In genomic region chr2:168981951-168982350, GRCm38 (mm10) we compare ENCODE assay signal across 26 mouse cellular contexts. TPM values are rescaled to one million over a fixed set of nuclear protein-coding genes. Genes with fewer than 3 reads are reported as not detected.
A peak's percentile ranks its signal among the peaks of the same experiment; 100 is the strongest.
DNase-seq lines count a peak whose midpoint lies in the region; ATAC-seq and TF ChIP-seq lines count a peak whose summit lies in the region.
"Had no signal": no experiment of that assay in that cellular context is flagged by ENCODE, and none has a peak within 500 bp of the region (broad histone marks: within the 10 kb centered on the region; RNA-seq: fewer than 3 reads in every experiment).

No protein-coding gene starts in this region.

- H3K27me3 ChIP-seq in forebrain, embryonic 16.5 days (replicated peaks; ENCODE audit: control insufficient read depth, insufficient read depth, low read length), result no peaks in the 10 kb centered on the region
- no peaks in the 10 kb centered on the region for H3K27me3 ChIP-seq in forebrain, embryonic 12.5 days
- H3K27me3 ChIP-seq in E14TG2a.4 (ENCODE audit: insufficient read depth, low read length), result no peaks in the 10 kb centered on the region
- H3K27me3 ChIP-seq: embryonic facial prominence, embryonic 13.5 days; hindbrain, embryonic 13.5 days; intestine, embryonic 15.5 days had no signal

- H3K4me1 ChIP-seq in forebrain, embryonic 16.5 days (replicated peaks; ENCODE audit: control insufficient read depth, insufficient read depth, low read length), result no peaks in the 10 kb centered on the region
- 0 out of 2 replicates have a peak, but pooled peaks cover 4% of the 10 kb centered on the region for H3K4me1 ChIP-seq in forebrain, embryonic 12.5 days
- H3K4me1 ChIP-seq in E14TG2a.4 (replicated peaks; ENCODE audit: low read depth, low read length), result peaks cover 51% of the 10 kb centered on the region
- H3K4me1 ChIP-seq: embryonic facial prominence, embryonic 13.5 days; intestine, embryonic 15.5 days had no signal

- no peak overlapping the region for H3K4me2 ChIP-seq in forebrain, embryonic 16.5 days (ENCODE audit: low read length)
- no peak overlapping the region for H3K4me2 ChIP-seq in forebrain, embryonic 12.5 days
- H3K4me2 ChIP-seq: intestine, embryonic 15.5 days had no signal

- 0 out of 2 replicates have a peak, but pooled peaks have one; percentile 49 for ATAC-seq in forebrain, embryonic 16.5 days
- ATAC-seq in forebrain, embryonic 12.5 days (ENCODE audit: low FRiP score), result no peak
- ATAC-seq: activated CD4-positive, CD25-positive, alpha-beta regulatory T cell, adult 4 months; hindbrain, embryonic 16.5 days; intestine, embryonic 15.5 days had no signal

- TF ChIP-seq POLR2A in brain, embryonic 14.5 days (IDR thresholded peaks at IDR 0.05; ENCODE audit: borderline replicate concordance, extremely low read depth, insufficient read depth, insufficient read length, poor library complexity, severe bottlenecking), result no peak

- 69% methylated on average over 7 of the region's 7 CpGs for WGBS in forebrain, embryonic 16.5 days
- 96% methylated on average over 7 of the region's 7 CpGs for WGBS in forebrain, embryonic 12.5 days

- H3K9me3 ChIP-seq in forebrain, embryonic 16.5 days (ENCODE audit: control insufficient read depth, low read length), result peaks cover 1% of the 10 kb centered on the region; the same call in 1 of the 2 replicates
- H3K9me3 ChIP-seq in forebrain, embryonic 12.5 days, result no peaks in the 10 kb centered on the region
- no peaks in the 10 kb centered on the region for H3K9me3 ChIP-seq in E14TG2a.4 (ENCODE audit: low read length)
- H3K9me3 ChIP-seq: embryonic facial prominence, embryonic 10.5 days; hindbrain, embryonic 10.5 days; hindbrain, embryonic 13.5 days; intestine, embryonic 15.5 days had no signal

- no peak for TF ChIP-seq CTCF in E14TG2a.4 (conservative IDR thresholded peaks at IDR 0.05; ENCODE audit: low read length)
- TF ChIP-seq CTCF in brain, embryonic 14.5 days (IDR thresholded peaks at IDR 0.05; ENCODE audit: borderline replicate concordance, extremely low read depth, insufficient read depth, insufficient read length), result no peak

- DNase-seq in cerebellum, postnatal 10 days, result peak; percentile 19 to 21
- no peak for DNase-seq in cerebellum, adult 11 months
- peak; percentile 31 for DNase-seq in brain, embryonic 14.5 days (ENCODE audit: low read depth)
- no peak for DNase-seq in heart, postnatal 4 days
- DNase-seq: adrenal gland, adult 8-10 months; adrenal gland, postnatal 25 days; cerebellum, adult 18-20 months; cerebellum, adult 9-10 months; cerebellum, postnatal 36 days; embryo, embryonic 11 days; gastrocnemius, adult 2 months; gastrocnemius, postnatal 14 days; heart, adult 11 months; kidney, adult 11 months; kidney, adult 8-10 months had no signal

- no peaks in the 10 kb centered on the region for H3K36me3 ChIP-seq in forebrain, embryonic 16.5 days (ENCODE audit: control insufficient read depth, insufficient read depth)
- H3K36me3 ChIP-seq in forebrain, embryonic 12.5 days (replicated peaks), result no peaks in the 10 kb centered on the region
- peaks cover 47% of the 10 kb centered on the region for H3K36me3 ChIP-seq in E14TG2a.4 (ENCODE audit: insufficient read depth, low read length)
- H3K36me3 ChIP-seq: embryonic facial prominence, embryonic 13.5 days; hindbrain, embryonic 13.5 days; intestine, embryonic 15.5 days had no signal

- H3K4me3 ChIP-seq in forebrain, embryonic 16.5 days (replicated peaks; ENCODE audit: low read length), result no peak overlapping the region
- H3K4me3 ChIP-seq in forebrain, embryonic 12.5 days (replicated peaks), result no peak overlapping the region
- peak overlapping the region; percentile 85 for H3K4me3 ChIP-seq in E14TG2a.4 (replicated peaks; ENCODE audit: low read length)
- H3K4me3 ChIP-seq: erythroblast, embryonic 14.5 days; gastrocnemius, adult 2 months; hindbrain, embryonic 13.5 days; intestine, embryonic 15.5 days had no signal

- no peak overlapping the region for H3K9ac ChIP-seq in forebrain, embryonic 16.5 days (replicated peaks; ENCODE audit: low read depth, low read length)
- no peak overlapping the region for H3K9ac ChIP-seq in forebrain, embryonic 12.5 days
- H3K9ac ChIP-seq: embryonic facial prominence, embryonic 13.5 days; hindbrain, embryonic 13.5 days; intestine, embryonic 15.5 days had no signal

- no peak overlapping the region for H3K27ac ChIP-seq in forebrain, embryonic 16.5 days (ENCODE audit: low read length)
- H3K27ac ChIP-seq in forebrain, embryonic 12.5 days, result no peak overlapping the region
- H3K27ac ChIP-seq: embryonic facial prominence, embryonic 10.5 days; embryonic facial prominence, embryonic 13.5 days; gastrocnemius, adult 2 months; hindbrain, embryonic 10.5 days; hindbrain, embryonic 13.5 days; intestine, embryonic 15.5 days had no signal

RNA-seq across cellular contexts. Expression of gene Zfp64, which starts 26.6 kb away (rescaled TPM):
- polyA plus RNA-seq in forebrain, embryonic 16.5 days (2015; fragmentation: Nextera tagmentation; extraction: Ambion mirVana), result 32.7 and 33.3 TPM in 2 replicates
- 35.5 and 38.0 TPM in 2 replicates for polyA plus RNA-seq in forebrain, embryonic 12.5 days (2016; fragmentation: Nextera tagmentation; extraction: Ambion mirVana)
- 34.7 and 37.9 TPM in 2 replicates for polyA plus RNA-seq in brain, embryonic 14.5 days (2012; rRNA removed)
- total RNA-seq in heart, postnatal 4 days (2021), result 10 to 100 TPM; 12.2 to 13.3 TPM

Comparison
In these comparisons a context has a peak if more than half of its experiments do, and no peak if none do; other contexts are left out.
1. DNase-seq: peak in cerebellum, postnatal 10 days (2 of 2) and brain, embryonic 14.5 days (single experiment); none in cerebellum, adult 11 months (single experiment) and heart, postnatal 4 days (single experiment).